Mouse (Mus musculus) embryonic facial prominence, embryonic 15.5 days (tissue): Measurements from ENCODE around the gene Sec22b. TPM values are rescaled to one million over a fixed set of nuclear protein-coding genes. Genes with fewer than 3 reads are reported as not detected.

Source experiments
- ATAC-seq: fragments of 200-750 bp; cut with Nextera tagmentation; 2 replicates; pipeline ENCODE4 v1.8.0; 2017; ENCODE audit warnings: low read depth, moderate TSS enrichment; ENCODE audit not compliant: insufficient number of reproducible peaks, low FRiP score, low TSS enrichment
- H3K27ac ChIP-seq: fragments of 300-500 bp; sonication (generic); replicated peaks from 2 replicates; pipeline ENCODE4 v1.5.1; 2015; ENCODE audit warnings: mild to moderate bottlenecking, inconsistent platforms
- H3K27me3 ChIP-seq: fragments of 300-500 bp; sonication (generic); 2 replicates; pipeline ENCODE4 v1.6.1; 2015; ENCODE audit warnings: inconsistent platforms
- H3K36me3 ChIP-seq: fragments of 300-500 bp; sonication (generic); 2 replicates; pipeline ENCODE4 v1.6.1; 2015; ENCODE audit warnings: mild to moderate bottlenecking, inconsistent platforms
- H3K4me1 ChIP-seq: fragments of 300-500 bp; sonication (generic); 2 replicates; pipeline ENCODE4 v1.6.1; 2015; ENCODE audit warnings: inconsistent platforms
- H3K4me2 ChIP-seq: fragments of 300-500 bp; sonication (generic); replicated peaks from 2 replicates; pipeline ENCODE4 v1.6.1; 2015; ENCODE audit warnings: mild to moderate bottlenecking, inconsistent platforms
- H3K4me3 ChIP-seq: fragments of 300-500 bp; sonication (generic); replicated peaks from 2 replicates; pipeline ENCODE4 v1.5.1; 2015; ENCODE audit warnings: mild to moderate bottlenecking, inconsistent platforms
- H3K9ac ChIP-seq: fragments of 300-500 bp; sonication (generic); 2 replicates; pipeline ENCODE4 v1.6.1; 2015; ENCODE audit warnings: inconsistent platforms
- H3K9me3 ChIP-seq: fragments of 300-500 bp; sonication (generic); replicated peaks from 2 replicates; pipeline ENCODE4 v1.6.1; 2016; ENCODE audit warnings: inconsistent platforms
- WGBS: fragments of 180-500 bp; shearing (Covaris S2); methylation state at CpG from one replicate; pipeline ENCODE4 v1.1.7; 2015; 5-methylcytosine and 5-hydroxymethylcytosine counted together
- polyA plus RNA-seq: library from polyadenylated mRNA; unstranded; fragments of >200 nt; fragmentation: Nextera tagmentation; extraction: Ambion mirVana; gene quantifications from 2 replicates; pipeline ENCODE4 v1.2.1, GENCODE M21; 2015

Gene Sec22b
- polyA plus RNA-seq, 1 experiment from 2014 or later = 163 TPM

- Histone ChIP-seq H3K9me3 (no peaks in the 10 kb centered on the region), H3K36me3 (no peaks in the 10 kb centered on the region), H3K4me2 (no peak overlapping the region), H3K4me3 (no peak overlapping the region), H3K27ac (no peak overlapping the region), H3K27me3 (no peaks in the 10 kb centered on the region), H3K9ac (no peak overlapping the region), H3K4me1 (peaks cover 40% of the 10 kb centered on the region)
- WGBS = 61% methylated on average over 5 of the region's 5 CpGs
- no peak for ATAC-seq
These were observed 32.8 kb downstream of the Sec22b start for GRCm38 (mm10) chr3:97933811-97934210.

GRCm38 (mm10) chr3:97934331-97935300 is 33.6 kb downstream of the Sec22b start:
- no peaks in the 10 kb centered on the region for H3K36me3 ChIP-seq
- peaks cover 45% of the 10 kb centered on the region for H3K4me1 ChIP-seq
- no peaks in the 10 kb centered on the region for H3K9me3 ChIP-seq
- no peak overlapping the region for H3K4me3 ChIP-seq
- ATAC-seq = no peak
- WGBS = 55% methylated on average over 6 of the region's 6 CpGs
- no peak overlapping the region for H3K9ac ChIP-seq
- no peaks in the 10 kb centered on the region for H3K27me3 ChIP-seq
- H3K4me2 ChIP-seq = no peak overlapping the region
- no peak overlapping the region for H3K27ac ChIP-seq

- Histone ChIP-seq H3K27ac (no peak overlapping the region), H3K9me3 (no peaks in the 10 kb centered on the region), H3K36me3 (no peaks in the 10 kb centered on the region), H3K4me3 (no peak overlapping the region), H3K9ac (no peak overlapping the region), H3K27me3 (no peaks in the 10 kb centered on the region), H3K4me1 (peaks cover 48% of the 10 kb centered on the region), H3K4me2 (no peak overlapping the region)
- ATAC-seq = no peak; the same call in 1 of the 2 replicates
- 46% methylated on average over 17 of the region's 17 CpGs for WGBS
These were observed 36.3 kb downstream of the Sec22b start for GRCm38 (mm10) chr3:97937068-97937944.

GRCm38 (mm10) chr3:97937945-97938266 is 36.9 kb downstream of the Sec22b start:
- H3K36me3 ChIP-seq = no peaks in the 10 kb centered on the region
- no peaks in the 10 kb centered on the region for H3K9me3 ChIP-seq
- no peaks in the 10 kb centered on the region for H3K27me3 ChIP-seq
- no peak overlapping the region for H3K4me2 ChIP-seq
- 46% methylated on average over 6 of the region's 6 CpGs for WGBS
- H3K4me3 ChIP-seq = no peak overlapping the region
- no peak for ATAC-seq
- H3K27ac ChIP-seq = no peak overlapping the region
- peaks cover 49% of the 10 kb centered on the region for H3K4me1 ChIP-seq
- H3K9ac ChIP-seq = no peak overlapping the region

GRCm38 (mm10) chr3:97938814-97939526 is 38.0 kb downstream of the Sec22b start:
- H3K4me1 ChIP-seq = peaks cover 43% of the 10 kb centered on the region
- 45% methylated on average over 7 of the region's 7 CpGs for WGBS
- no peaks in the 10 kb centered on the region for H3K36me3 ChIP-seq
- no peak overlapping the region for H3K27ac ChIP-seq
- H3K4me2 ChIP-seq = no peak overlapping the region
- H3K27me3 ChIP-seq = no peaks in the 10 kb centered on the region
- no peak overlapping the region for H3K9ac ChIP-seq
- ATAC-seq = no peak
- H3K9me3 ChIP-seq = no peaks in the 10 kb centered on the region
- no peak overlapping the region for H3K4me3 ChIP-seq

- no peaks in the 10 kb centered on the region for H3K9me3 ChIP-seq
- H3K4me2 ChIP-seq = no peak overlapping the region
- H3K4me1 ChIP-seq = peaks cover 52% of the 10 kb centered on the region
- H3K4me3 ChIP-seq = no peak overlapping the region
- ATAC-seq = no peak
- no peak overlapping the region for H3K9ac ChIP-seq
- no peaks in the 10 kb centered on the region for H3K27me3 ChIP-seq
- no peaks in the 10 kb centered on the region for H3K36me3 ChIP-seq
- 24% methylated on average over 10 of the region's 10 CpGs for WGBS
- H3K27ac ChIP-seq = 0 out of 2 replicates have a peak overlapping the region, but pooled peaks have one; percentile 24
These were observed 38.9 kb downstream of the Sec22b start for GRCm38 (mm10) chr3:97939626-97940510.

- H3K9ac ChIP-seq = no peak overlapping the region
- ATAC-seq = no peak
- H3K9me3 ChIP-seq = no peaks in the 10 kb centered on the region
- H3K4me2 ChIP-seq = no peak overlapping the region
- H3K27me3 ChIP-seq = no peaks in the 10 kb centered on the region
- 24% methylated on average over 9 of the region's 9 CpGs for WGBS
- H3K36me3 ChIP-seq = no peaks in the 10 kb centered on the region
- peak overlapping the region; percentile 24; the same call in 1 of the 2 replicates for H3K27ac ChIP-seq
- H3K4me3 ChIP-seq = no peak overlapping the region
- H3K4me1 ChIP-seq = peaks cover 53% of the 10 kb centered on the region
These were observed 39.7 kb downstream of the Sec22b start for GRCm38 (mm10) chr3:97940511-97941204.

- peak overlapping the region; percentile 6; the same call in 1 of the 2 replicates for H3K4me3 ChIP-seq
- ATAC-seq = peak; percentile 21; the same call in 1 of the 2 replicates
- no peak overlapping the region for H3K9ac ChIP-seq
- peak overlapping the region; percentile 15 for H3K4me2 ChIP-seq
- H3K4me1 ChIP-seq = peaks cover 53% of the 10 kb centered on the region
- WGBS = 34% methylated on average over 11 of the region's 11 CpGs
- H3K36me3 ChIP-seq = no peaks in the 10 kb centered on the region
- H3K9me3 ChIP-seq = no peaks in the 10 kb centered on the region
- peak overlapping the region; percentile 71 for H3K27ac ChIP-seq
- no peaks in the 10 kb centered on the region for H3K27me3 ChIP-seq
These were observed 40.7 kb downstream of the Sec22b start for GRCm38 (mm10) chr3:97941440-97942259.

GRCm38 (mm10) chr3:97942260-97942950 is 41.4 kb downstream of the Sec22b start:
- peaks cover 53% of the 10 kb centered on the region for H3K4me1 ChIP-seq
- 13% methylated on average over 16 of the region's 16 CpGs for WGBS

More at GRCm38 (mm10) chr3:97942260-97942950, 41.4 kb downstream of the Sec22b start:
- Histone ChIP-seq H3K4me2 (peak overlapping the region; percentile 15), H3K9me3 (no peaks in the 10 kb centered on the region), H3K4me3 (peak overlapping the region; percentile 6; the same call in 1 of the 2 replicates), H3K36me3 (no peaks in the 10 kb centered on the region), H3K27ac (peak overlapping the region; percentile 71), H3K27me3 (no peaks in the 10 kb centered on the region), H3K9ac (no peak overlapping the region)
- ATAC-seq = peak; percentile 66
